Mouse (Mus musculus) cortical plate, adult 2 months (tissue): Measurements from ENCODE around the gene Kif3c.

ENCODE experiments used
- CTCF ChIP-seq: fragments of 200-500 bp; IDR thresholded peaks from 2 replicates; pipeline ENCODE4 v1.5.1; 2011; ENCODE audit warnings: mild to moderate bottlenecking, control low read depth, low read length; ENCODE audit not compliant: insufficient read depth; ENCODE audit errors: extremely low read depth
- POLR2A ChIP-seq: fragments of 200-500 bp; IDR thresholded peaks from 2 replicates; pipeline ENCODE4 v1.6.1; 2011; ENCODE audit warnings: mild to moderate bottlenecking, low read length, control low read depth; ENCODE audit not compliant: insufficient read depth; ENCODE audit errors: extremely low read depth

DNA sequence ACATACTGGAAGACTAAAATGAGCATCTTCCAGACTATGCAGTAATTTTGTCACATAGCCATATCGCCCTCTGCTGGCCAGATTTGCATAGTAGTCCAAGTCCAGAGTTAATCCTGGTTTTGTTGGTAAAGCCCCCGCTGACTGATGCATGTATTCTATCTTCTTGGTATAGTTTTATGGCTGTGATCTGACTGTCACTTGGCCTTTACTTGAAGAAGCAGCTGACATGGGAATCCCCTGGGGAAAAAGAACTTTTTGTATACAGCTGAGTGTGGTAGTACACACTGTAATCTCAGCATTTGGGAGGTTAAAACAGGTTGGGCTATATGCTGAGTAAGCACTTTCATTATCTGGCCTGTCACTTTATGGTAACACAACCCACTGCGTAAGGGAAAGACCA, 5.6 kb upstream of the Kif3c start:
- TF ChIP-seq CTCF (peak; percentile 52; the same call in 1 of the 2 replicates), POLR2A (no peak)
